Mouse (Mus musculus) intestine, embryonic 15.5 days (tissue): Measurements from ENCODE around the gene Mettl21a. TPM values are rescaled to one million over a fixed set of nuclear protein-coding genes. Genes with fewer than 3 reads are reported as not detected.
A peak's percentile ranks its signal among the peaks of the same experiment; 100 is the strongest.
"Not testable (repeated sequence)": the region's sequence is repeated elsewhere in the genome, so short reads cannot be mapped to it uniquely, and the experiment has no call there.

Experiments used
- ATAC-seq: fragments of 200-750 bp; cut with Nextera tagmentation; 2 replicates; pipeline ENCODE4 v1.8.0; 2017; ENCODE audit warnings: moderate TSS enrichment, moderate library complexity
- H3K27ac ChIP-seq: fragments of 300-500 bp; sonication (generic); 2 replicates; pipeline ENCODE4 v1.5.1; 2015; ENCODE audit warnings: mild to moderate bottlenecking, inconsistent platforms
- H3K27me3 ChIP-seq: fragments of 300-500 bp; sonication (generic); replicated peaks from 2 replicates; pipeline ENCODE4 v1.6.1; 2015; ENCODE audit warnings: inconsistent platforms
- H3K36me3 ChIP-seq: fragments of 300-500 bp; sonication (generic); 2 replicates; pipeline ENCODE4 v1.6.1; 2015; ENCODE audit warnings: inconsistent platforms
- H3K4me1 ChIP-seq: fragments of 300-500 bp; sonication (generic); replicated peaks from 2 replicates; pipeline ENCODE4 v1.6.1; 2015; ENCODE audit warnings: inconsistent platforms
- H3K4me2 ChIP-seq: fragments of 300-500 bp; sonication (generic); replicated peaks from 2 replicates; pipeline ENCODE4 v1.6.1; 2015; ENCODE audit warnings: mild to moderate bottlenecking, inconsistent platforms
- H3K4me3 ChIP-seq: fragments of 300-500 bp; sonication (generic); replicated peaks from 2 replicates; pipeline ENCODE4 v1.5.1; 2015; ENCODE audit warnings: inconsistent platforms
- H3K9ac ChIP-seq: fragments of 300-500 bp; sonication (generic); 2 replicates; pipeline ENCODE4 v1.6.1; 2015; ENCODE audit warnings: inconsistent platforms
- H3K9me3 ChIP-seq: fragments of 300-500 bp; sonication (generic); 2 replicates; pipeline ENCODE4 v1.6.1; 2016; ENCODE audit warnings: inconsistent platforms
- WGBS: fragments of 180-500 bp; shearing (Covaris S2); methylation state at CpG from one replicate; pipeline ENCODE4 v1.1.7; 2015; 5-methylcytosine and 5-hydroxymethylcytosine counted together
- polyA plus RNA-seq: library from polyadenylated mRNA; unstranded; fragments of >200 nt; fragmentation: Nextera tagmentation; extraction: Ambion mirVana; gene quantifications from 2 replicates; pipeline ENCODE4 v1.2.1, GENCODE M21; 2015

The Mettl21a gene
- polyA plus RNA-seq, result 17.2 and 18.0 TPM in 2 replicates

DNA sequence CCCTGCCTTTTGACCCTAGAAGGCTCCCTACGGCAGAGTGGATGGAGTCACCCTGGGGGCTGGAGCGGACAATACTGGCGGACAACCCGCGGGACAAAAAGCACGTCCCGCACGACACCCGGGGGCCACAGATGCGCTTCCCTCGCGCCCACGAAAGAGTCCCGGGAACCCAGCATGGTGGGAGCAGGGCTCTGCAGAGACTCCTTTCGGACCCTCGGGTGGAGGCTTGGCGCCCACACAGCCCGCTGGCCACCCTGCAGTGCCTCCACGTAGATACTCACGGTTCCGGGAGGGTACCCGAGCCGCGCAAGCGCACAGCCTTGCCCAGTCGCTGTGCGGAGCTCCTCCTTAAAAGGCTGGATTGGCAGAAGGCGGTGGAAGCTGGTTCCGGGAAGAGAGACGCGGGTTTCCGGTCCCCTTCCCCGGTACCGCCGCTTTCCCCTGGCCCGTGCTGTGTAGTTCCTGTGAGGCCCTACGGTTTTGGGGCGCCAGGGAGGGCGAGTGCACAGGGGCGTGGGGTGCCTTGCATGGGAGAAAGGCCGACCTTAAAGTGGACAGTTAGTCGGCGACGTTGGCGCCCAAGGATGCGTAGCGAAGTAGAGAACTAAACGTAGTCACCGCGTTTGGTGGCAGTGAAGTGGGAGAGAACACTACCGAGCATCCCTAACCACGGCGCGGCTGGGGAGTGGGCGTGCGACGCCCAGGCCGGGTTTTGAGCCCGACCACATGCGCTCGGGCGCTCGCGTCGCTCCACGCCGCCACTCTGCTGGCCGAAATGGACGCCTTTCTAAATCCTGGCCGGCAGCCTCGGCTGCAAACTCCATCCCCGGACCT is at the start of gene Mettl21a:
Gene Mettl21a (minus strand): TSS at position 362 of the 834 bp plus-strand sequence.
- ATAC-seq, result peak; percentile 96
- Histone ChIP-seq H3K9me3 (no peaks in the 10 kb centered on the region), H3K9ac (peak within 1 kb of the TSS; percentile 83), H3K4me2 (peak within 1 kb of the TSS; percentile 82), H3K27ac (peak within 1 kb of the TSS; percentile 99), H3K4me1 (peaks cover 13% of the 10 kb centered on the region), H3K36me3 (no peaks in the 10 kb centered on the region), H3K27me3 (no peaks in the 10 kb centered on the region), H3K4me3 (peak within 1 kb of the TSS; percentile 86)
- under 1% methylated on average over 72 of the region's 72 CpGs for WGBS

DNA sequence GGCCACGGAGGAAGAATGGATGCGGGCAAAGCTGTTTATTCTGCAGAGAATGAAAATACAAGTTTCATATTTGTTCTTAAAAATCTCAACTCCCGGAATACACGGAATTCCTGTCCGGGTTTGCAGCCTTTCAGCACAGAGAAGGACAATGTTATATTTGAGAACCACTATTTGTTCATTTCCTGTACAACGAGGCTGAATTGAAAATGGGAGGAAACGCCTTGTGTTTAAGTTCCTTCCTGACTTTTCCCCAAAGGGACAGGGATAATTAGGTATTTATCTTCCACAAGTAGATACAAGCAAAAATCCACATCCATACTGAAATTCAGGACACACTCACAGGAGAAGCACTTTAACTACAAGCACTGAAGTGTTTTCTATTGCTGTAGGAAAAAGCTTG is 41.8 kb upstream of the Mettl21a start:
- H3K27ac ChIP-seq, result no peak overlapping the region
- H3K4me3 ChIP-seq, result no peak overlapping the region
- no peaks in the 10 kb centered on the region for H3K4me1 ChIP-seq
- H3K4me2 ChIP-seq, result no peak overlapping the region
- H3K27me3 ChIP-seq, result no peaks in the 10 kb centered on the region
- ATAC-seq, result no peak
- WGBS, result 67% methylated on average over 7 of the region's 7 CpGs
- H3K36me3 ChIP-seq, result no peaks in the 10 kb centered on the region
- no peak overlapping the region for H3K9ac ChIP-seq
- no peaks in the 10 kb centered on the region for H3K9me3 ChIP-seq

DNA sequence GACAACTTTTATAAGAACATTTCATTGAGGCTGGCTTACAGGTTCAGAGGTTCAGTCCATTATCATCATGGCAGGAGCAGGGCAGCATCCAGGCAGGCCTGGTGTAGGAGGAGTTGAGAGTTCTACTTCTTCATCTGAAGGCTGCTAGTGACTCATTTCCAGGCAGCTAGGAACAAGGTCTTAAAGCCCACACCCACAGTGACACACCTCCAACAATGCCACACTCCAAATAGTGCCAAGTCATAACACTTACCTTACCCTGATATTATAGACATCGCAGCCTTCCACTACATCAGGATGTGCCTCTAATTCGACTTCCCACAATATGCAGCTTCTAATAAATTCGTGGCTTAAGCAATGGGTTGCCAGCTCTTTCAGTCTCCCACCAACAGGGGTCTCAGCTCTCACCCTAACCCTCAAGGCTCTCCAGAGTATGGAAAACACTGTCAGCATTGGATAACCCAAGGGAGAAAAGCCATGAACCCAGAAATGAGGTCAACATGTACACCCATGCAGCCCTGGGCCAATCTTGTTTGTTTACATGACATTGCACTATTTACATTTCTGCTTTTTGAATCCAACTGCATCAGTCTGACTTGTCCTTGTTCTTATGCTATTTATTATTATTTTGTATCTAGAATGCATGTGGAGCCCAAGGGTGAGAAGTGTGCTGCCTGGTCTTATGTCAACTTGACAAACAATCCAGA is 39.5 kb upstream of the Mettl21a start:
- no peak for ATAC-seq
- Histone ChIP-seq H3K27me3 (no peaks in the 10 kb centered on the region), H3K4me1 (no peaks in the 10 kb centered on the region), H3K4me3 (no peak overlapping the region), H3K9me3 (no peaks in the 10 kb centered on the region), H3K36me3 (no peaks in the 10 kb centered on the region), H3K27ac (no peak overlapping the region), H3K4me2 (no peak overlapping the region), H3K9ac (no peak overlapping the region)
- 81% methylated on average over 3 of the region's 3 CpGs for WGBS

DNA sequence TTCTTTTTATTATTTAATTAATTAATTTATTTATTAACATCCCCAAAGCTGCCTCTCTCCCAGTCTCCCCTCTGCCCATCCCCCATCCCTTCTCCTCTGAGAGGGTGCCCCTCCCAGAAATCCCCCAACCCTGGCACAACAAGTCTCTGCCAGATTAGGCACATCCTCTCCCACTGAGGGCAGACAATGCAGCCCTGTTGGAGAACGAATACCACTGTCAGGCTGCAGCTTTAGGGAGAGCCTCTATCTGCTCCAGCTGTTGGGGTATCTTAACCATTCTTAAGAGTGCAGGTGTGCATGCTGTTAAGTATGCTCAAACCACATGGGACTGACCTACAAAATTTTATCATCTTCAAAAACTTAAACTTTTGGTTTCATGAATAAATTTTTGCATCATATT is 38.4 kb upstream of the Mettl21a start:
- no peak overlapping the region for H3K9ac ChIP-seq
- no peaks in the 10 kb centered on the region for H3K36me3 ChIP-seq
- no peaks in the 10 kb centered on the region for H3K9me3 ChIP-seq
- no peak overlapping the region for H3K27ac ChIP-seq
- no peak overlapping the region for H3K4me3 ChIP-seq
- H3K27me3 ChIP-seq, result no peaks in the 10 kb centered on the region
- no peak overlapping the region for H3K4me2 ChIP-seq
- H3K4me1 ChIP-seq, result no peaks in the 10 kb centered on the region
- no peak for ATAC-seq
- 47% methylated on average over 1 of the region's 1 CpGs for WGBS

DNA sequence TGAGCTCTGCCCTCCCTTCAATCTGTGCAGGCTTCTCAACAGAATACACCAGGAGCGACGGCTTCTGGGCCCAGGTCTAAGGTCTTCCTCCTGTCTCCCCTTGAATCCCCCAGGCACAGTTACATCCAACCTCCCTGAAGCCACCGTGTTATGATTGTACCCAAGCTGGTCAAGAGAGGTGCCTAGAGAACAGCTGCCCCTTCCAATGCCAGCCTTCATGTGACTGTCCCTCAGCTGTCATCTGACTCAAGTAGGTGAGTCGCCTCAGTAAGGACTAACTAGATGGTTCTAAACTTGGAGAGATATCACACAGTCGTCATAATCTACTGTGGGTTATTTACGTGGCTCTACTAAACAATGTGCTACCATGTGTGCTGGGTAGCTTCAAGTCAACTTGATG is 36.7 kb upstream of the Mettl21a start:
- no peak overlapping the region for H3K9ac ChIP-seq
- no peaks in the 10 kb centered on the region for H3K36me3 ChIP-seq
- H3K4me1 ChIP-seq, result no peaks in the 10 kb centered on the region
- no peak overlapping the region for H3K4me2 ChIP-seq
- no peak overlapping the region for H3K27ac ChIP-seq
- no peak for ATAC-seq
- no peaks in the 10 kb centered on the region for H3K27me3 ChIP-seq
- WGBS, result 90% methylated on average over 6 of the region's 6 CpGs
- no peaks in the 10 kb centered on the region for H3K9me3 ChIP-seq
- H3K4me3 ChIP-seq, result no peak overlapping the region

DNA sequence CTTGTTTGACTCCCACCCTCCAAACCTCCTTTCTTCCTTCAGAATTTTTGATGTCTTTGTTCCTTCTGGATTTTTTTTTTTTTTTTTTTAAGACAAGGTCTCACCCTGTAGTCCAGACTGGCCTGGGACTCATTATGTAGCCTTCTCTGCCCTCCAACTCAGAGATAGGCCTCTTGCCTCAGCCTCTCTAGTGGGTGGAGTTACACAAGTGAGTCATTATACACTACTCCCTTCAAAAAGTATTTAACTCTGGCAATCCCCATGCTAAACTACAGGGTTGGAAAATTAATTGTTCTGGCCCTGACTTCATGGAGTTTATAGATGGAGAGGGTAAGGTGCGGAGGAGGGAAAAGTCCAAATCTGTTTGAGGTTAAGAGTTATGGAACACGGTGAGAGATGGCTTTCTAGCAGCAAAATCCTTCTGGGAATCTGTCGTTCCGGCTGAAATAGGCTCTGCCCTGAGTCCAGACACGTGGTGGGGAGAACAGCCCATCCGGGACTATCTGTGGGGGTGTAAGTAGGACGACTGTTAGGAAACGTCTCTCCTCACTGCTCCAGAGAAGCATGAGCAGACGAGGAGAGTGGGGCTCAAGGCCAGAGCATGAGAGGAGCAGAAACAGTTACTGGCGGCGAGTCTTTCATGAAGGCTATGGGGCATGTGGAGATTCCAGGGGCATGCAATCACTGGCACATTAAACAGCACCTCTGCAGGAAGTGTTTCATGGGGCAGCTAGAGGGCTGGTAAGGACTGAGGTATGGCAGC is 32.5 kb upstream of the Mettl21a start:
- 70% methylated on average over 11 of the region's 11 CpGs for WGBS
- no peak for ATAC-seq

DNA sequence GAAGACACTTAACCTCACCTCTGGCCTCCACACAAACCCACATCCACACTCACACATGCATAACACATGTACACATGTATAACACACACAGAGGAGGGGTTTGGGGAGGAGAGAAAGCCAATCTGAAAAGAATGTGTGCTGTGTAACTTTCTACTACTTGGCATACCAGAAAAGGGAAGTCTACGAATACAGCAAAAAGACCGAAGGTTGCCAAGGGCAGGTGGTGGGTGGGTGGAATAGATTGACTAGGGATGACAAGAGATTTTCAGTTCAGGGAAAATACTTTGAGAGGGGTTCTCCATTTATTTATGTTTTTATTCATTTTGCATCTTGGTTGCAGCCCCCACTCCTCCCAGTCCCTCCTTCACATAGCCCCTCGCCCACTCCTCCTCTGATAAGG is 27.5 kb upstream of the Mettl21a start:
- H3K9me3 ChIP-seq, result no peaks in the 10 kb centered on the region
- no peaks in the 10 kb centered on the region for H3K4me1 ChIP-seq
- H3K27me3 ChIP-seq, result no peaks in the 10 kb centered on the region
- H3K4me3 ChIP-seq, result no peak overlapping the region
- H3K4me2 ChIP-seq, result no peak overlapping the region
- ATAC-seq, result no peak
- no peak overlapping the region for H3K9ac ChIP-seq
- no peak overlapping the region for H3K27ac ChIP-seq
- no peaks in the 10 kb centered on the region for H3K36me3 ChIP-seq
- WGBS, result 96% methylated on average over 3 of the region's 3 CpGs

More for the DNA sequence above, 32.5 kb upstream of the Mettl21a start:
- Histone ChIP-seq H3K27ac (no peak overlapping the region), H3K4me3 (no peak overlapping the region), H3K4me2 (no peak overlapping the region), H3K9ac (no peak overlapping the region), H3K36me3 (no peaks in the 10 kb centered on the region), H3K4me1 (no peaks in the 10 kb centered on the region), H3K27me3 (no peaks in the 10 kb centered on the region), H3K9me3 (no peaks in the 10 kb centered on the region)

DNA sequence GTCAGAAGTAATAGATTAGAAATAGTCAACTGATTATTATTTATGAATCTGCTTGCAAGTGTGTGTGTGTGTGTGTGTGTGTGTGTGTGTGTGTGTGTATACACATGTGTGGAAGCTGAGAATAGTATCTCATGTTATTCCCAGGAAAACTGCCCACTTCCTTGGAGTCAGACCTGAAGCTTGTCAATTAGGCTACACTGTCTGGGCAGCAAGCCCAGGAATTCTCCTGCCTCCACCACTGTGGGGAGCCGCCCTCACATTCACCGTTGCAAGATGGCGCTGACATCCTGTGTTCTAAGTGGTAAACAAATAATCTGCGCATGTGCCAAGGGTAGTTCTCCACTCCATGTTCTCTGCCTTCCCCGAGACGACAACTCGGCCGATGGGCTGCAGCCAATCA is 25.5 kb upstream of the Mettl21a start:
- H3K4me2 ChIP-seq, H3K4me1 ChIP-seq, H3K9me3 ChIP-seq, H3K36me3 ChIP-seq, H3K9ac ChIP-seq, H3K27me3 ChIP-seq, H3K27ac ChIP-seq, H3K4me3 ChIP-seq, ATAC-seq: not testable (repeated sequence)
- 92% methylated on average over 8 of the region's 8 CpGs for WGBS

DNA sequence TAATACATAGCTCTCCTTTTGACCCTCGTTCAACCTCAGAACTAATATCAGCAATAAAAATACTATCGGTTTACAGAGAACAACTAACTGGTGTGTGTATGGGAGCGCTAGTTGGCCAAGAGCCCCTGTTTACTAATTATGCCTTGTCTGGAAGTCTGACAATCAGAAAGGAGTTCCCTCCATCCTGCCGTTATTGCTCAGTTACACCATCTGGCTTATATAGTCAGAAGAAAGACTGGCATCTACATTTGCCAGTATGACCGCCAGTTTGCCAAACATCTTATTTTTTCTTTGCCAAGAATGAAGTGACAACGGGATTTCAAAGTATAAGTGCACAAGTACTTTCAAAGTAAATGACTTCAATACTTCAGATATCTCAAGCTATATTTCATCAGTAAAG is 24.0 kb upstream of the Mettl21a start:
- Histone ChIP-seq H3K9me3 (no peaks in the 10 kb centered on the region), H3K27me3 (no peaks in the 10 kb centered on the region), H3K4me3 (no peak overlapping the region), H3K4me1 (no peaks in the 10 kb centered on the region), H3K9ac (no peak overlapping the region), H3K4me2 (no peak overlapping the region), H3K27ac (no peak overlapping the region), H3K36me3 (no peaks in the 10 kb centered on the region)
- WGBS, result 89% methylated on average over 6 of the region's 6 CpGs
- no peak for ATAC-seq

DNA sequence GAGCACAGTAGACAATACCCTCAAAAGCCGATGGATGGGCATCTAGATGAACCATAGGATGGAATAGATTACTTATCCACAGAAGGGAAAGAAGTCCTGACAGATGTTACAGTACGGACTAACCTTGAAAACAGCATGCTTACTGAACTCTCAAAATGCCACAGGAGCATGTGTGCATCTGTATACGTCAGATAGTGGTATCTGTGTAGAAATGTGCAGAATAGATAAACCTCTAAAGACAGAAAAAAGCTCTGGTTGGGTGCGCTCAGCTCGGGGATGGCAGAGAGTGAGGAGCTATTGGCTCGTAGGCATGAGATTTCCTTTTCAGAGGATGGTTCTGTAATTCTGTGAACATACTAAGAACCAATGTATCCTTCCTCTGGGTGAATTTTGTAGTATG is 22.2 kb upstream of the Mettl21a start:
- 89% methylated on average over 6 of the region's 6 CpGs for WGBS
- no peak overlapping the region for H3K9ac ChIP-seq
- no peak overlapping the region for H3K4me2 ChIP-seq
- no peak overlapping the region for H3K27ac ChIP-seq
- no peak for ATAC-seq
- no peaks in the 10 kb centered on the region for H3K27me3 ChIP-seq
- H3K4me3 ChIP-seq, result no peak overlapping the region
- no peaks in the 10 kb centered on the region for H3K36me3 ChIP-seq
- no peaks in the 10 kb centered on the region for H3K4me1 ChIP-seq
- no peaks in the 10 kb centered on the region for H3K9me3 ChIP-seq

DNA sequence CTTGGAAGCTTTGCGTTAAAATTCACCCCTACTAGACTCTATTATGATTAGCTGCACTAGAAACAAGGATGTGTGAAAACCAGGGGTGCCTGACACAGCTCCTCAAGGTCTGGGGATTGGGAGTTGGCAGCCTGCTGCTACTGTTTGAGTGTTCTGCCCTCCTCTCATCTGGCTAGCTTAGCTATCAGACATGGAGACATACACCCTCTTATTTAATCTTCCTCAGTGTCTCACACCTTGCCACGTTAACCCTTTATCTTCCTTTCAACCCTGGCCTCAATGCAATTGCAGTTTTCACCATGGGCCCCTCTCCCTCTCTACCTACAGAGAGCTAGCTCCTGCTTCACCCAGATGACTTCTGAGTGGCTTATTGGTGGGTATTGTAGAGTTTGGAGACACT is 18.6 kb upstream of the Mettl21a start:
- 50% methylated on average over 2 of the region's 2 CpGs for WGBS
- Histone ChIP-seq H3K4me2 (no peak overlapping the region), H3K27ac (no peak overlapping the region), H3K9ac (no peak overlapping the region), H3K9me3 (no peaks in the 10 kb centered on the region), H3K27me3 (no peaks in the 10 kb centered on the region), H3K36me3 (no peaks in the 10 kb centered on the region), H3K4me3 (no peak overlapping the region), H3K4me1 (no peaks in the 10 kb centered on the region)
- no peak for ATAC-seq

DNA sequence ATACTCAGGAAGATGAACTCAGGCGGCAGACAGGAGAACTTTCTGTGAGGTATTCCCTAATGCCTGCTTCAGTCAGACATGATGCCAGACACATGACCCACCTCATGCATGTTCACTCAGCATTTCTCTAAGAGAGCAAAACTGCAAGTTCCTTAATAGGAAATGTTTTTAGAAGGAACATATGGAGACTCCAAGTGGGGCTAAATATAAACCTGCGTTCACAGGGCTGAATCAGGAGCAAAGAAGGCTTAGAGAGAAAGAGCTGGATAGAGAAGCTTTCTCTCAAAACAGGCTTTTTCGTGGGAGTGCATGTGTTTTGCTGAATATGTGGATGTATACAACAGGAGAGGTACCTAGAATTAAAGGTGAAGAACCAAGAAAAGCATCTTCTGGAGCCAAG is 16.2 kb upstream of the Mettl21a start:
- no peaks in the 10 kb centered on the region for H3K36me3 ChIP-seq
- H3K27me3 ChIP-seq, result no peaks in the 10 kb centered on the region
- H3K27ac ChIP-seq, result no peak overlapping the region
- WGBS, result 56% methylated on average over 3 of the region's 3 CpGs
- H3K4me3 ChIP-seq, result no peak overlapping the region
- no peaks in the 10 kb centered on the region for H3K4me1 ChIP-seq
- no peak overlapping the region for H3K9ac ChIP-seq
- no peak overlapping the region for H3K4me2 ChIP-seq
- ATAC-seq, result no peak
- H3K9me3 ChIP-seq, result no peaks in the 10 kb centered on the region
